Mouse (Mus musculus) heart, embryonic 16.5 days (tissue): ENCODE data around the gene Cep170. TPM values are rescaled to one million over a fixed set of nuclear protein-coding genes. Genes with fewer than 3 reads are reported as not detected.

Experiments used
- ATAC-seq: fragments of 200-750 bp; cut with Nextera tagmentation; replicated peaks from 2 replicates; pipeline ENCODE4 v1.8.0; 2017; ENCODE audit warnings: moderate number of reproducible peaks; ENCODE audit not compliant: insufficient read depth, low FRiP score; ENCODE audit errors: extremely low read depth
- H3K27ac ChIP-seq: fragments of 300-500 bp; sonication (generic); 2 replicates; pipeline ENCODE4 v1.5.1; 2014; ENCODE audit warnings: mild to moderate bottlenecking, low read length, control low read depth, moderate library complexity
- H3K27me3 ChIP-seq: fragments of 300-500 bp; sonication (generic); 2 replicates; pipeline ENCODE4 v1.6.1; 2014; ENCODE audit warnings: low read length, mixed read lengths; ENCODE audit not compliant: control insufficient read depth, insufficient read depth
- H3K36me3 ChIP-seq: fragments of 300-500 bp; sonication (generic); 2 replicates; pipeline ENCODE4 v1.6.1; 2014; ENCODE audit not compliant: control insufficient read depth, insufficient read depth
- H3K4me1 ChIP-seq: fragments of 300-500 bp; sonication (generic); 2 replicates; pipeline ENCODE4 v1.6.1; 2014; ENCODE audit warnings: low read length, mixed read lengths; ENCODE audit not compliant: control insufficient read depth, insufficient read depth
- H3K4me2 ChIP-seq: fragments of 300-500 bp; sonication (generic); 2 replicates; pipeline ENCODE4 v1.6.1; 2014; ENCODE audit warnings: low read depth, mild to moderate bottlenecking, control low read depth, low read length
- H3K4me3 ChIP-seq: fragments of 300-500 bp; sonication (generic); 2 replicates; pipeline ENCODE4 v1.5.1; 2014; ENCODE audit warnings: mild to moderate bottlenecking, control low read depth, low read length
- H3K9ac ChIP-seq: fragments of 300-500 bp; sonication (generic); 2 replicates; pipeline ENCODE4 v1.6.1; 2014; ENCODE audit warnings: low read length, control low read depth
- H3K9me3 ChIP-seq: fragments of 300-500 bp; sonication (generic); replicated peaks from 2 replicates; pipeline ENCODE4 v1.6.1; 2016; ENCODE audit warnings: low read length; ENCODE audit not compliant: control insufficient read depth
- WGBS: fragments of 180-500 bp; shearing (Covaris S2); extraction: QIAGEN DNeasy Blood & Tissue Kit; methylation state at CpG from one replicate; pipeline ENCODE4 v1.1.7; 2014; 5-methylcytosine and 5-hydroxymethylcytosine counted together
- polyA plus RNA-seq: library from polyadenylated mRNA; unstranded; fragments of >200 nt; fragmentation: Nextera tagmentation; extraction: Ambion mirVana; gene quantifications from 2 replicates; pipeline ENCODE4 v1.2.1, GENCODE M21; 2015

The Cep170 gene
- polyA plus RNA-seq, 1 experiment from 2014 or later: 16.7 TPM

- no peak overlapping the region for H3K4me2 ChIP-seq
- 95% methylated on average over 1 of the region's 1 CpGs for WGBS
- peaks cover 3% of the 10 kb centered on the region for H3K36me3 ChIP-seq
- H3K27ac ChIP-seq: no peak overlapping the region
- H3K9ac ChIP-seq: no peak overlapping the region
- no peaks in the 10 kb centered on the region for H3K27me3 ChIP-seq
- peaks cover 6% of the 10 kb centered on the region for H3K4me1 ChIP-seq
- no peak overlapping the region for H3K4me3 ChIP-seq
- ATAC-seq: no peak
- no peaks in the 10 kb centered on the region for H3K9me3 ChIP-seq
Observed at GRCm38 (mm10) chr1:176792175-176792574, 21.7 kb downstream of the Cep170 start.

GRCm38 (mm10) chr1:176789326-176789725, 24.5 kb downstream of the Cep170 start:
- Histone ChIP-seq H3K4me2 (no peak overlapping the region), H3K27me3 (no peaks in the 10 kb centered on the region), H3K4me1 (no peaks in the 10 kb centered on the region), H3K4me3 (no peak overlapping the region), H3K36me3 (peaks cover 13% of the 10 kb centered on the region), H3K9ac (no peak overlapping the region), H3K27ac (no peak overlapping the region), H3K9me3 (no peaks in the 10 kb centered on the region)
- no peak for ATAC-seq
- WGBS: 84% methylated on average over 7 of the region's 7 CpGs

GRCm38 (mm10) chr1:176774533-176774932, 39.3 kb downstream of the Cep170 start:
- Histone ChIP-seq H3K27ac (no peak overlapping the region), H3K4me2 (no peak overlapping the region), H3K9me3 (no peaks in the 10 kb centered on the region), H3K36me3 (peaks cover 20% of the 10 kb centered on the region; the same call in 1 of the 2 replicates), H3K4me3 (no peak overlapping the region), H3K9ac (no peak overlapping the region), H3K4me1 (no peaks in the 10 kb centered on the region), H3K27me3 (no peaks in the 10 kb centered on the region)
- WGBS: 68% methylated on average over 4 of the region's 4 CpGs
- ATAC-seq: no peak

GRCm38 (mm10) chr1:176762295-176762694, 51.6 kb downstream of the Cep170 start:
- Histone ChIP-seq H3K4me1 (no peaks in the 10 kb centered on the region), H3K36me3 (peaks cover 16% of the 10 kb centered on the region), H3K9ac (no peak overlapping the region), H3K27ac (no peak overlapping the region), H3K4me2 (no peak overlapping the region), H3K27me3 (no peaks in the 10 kb centered on the region), H3K9me3 (no peaks in the 10 kb centered on the region), H3K4me3 (no peak overlapping the region)
- 77% methylated on average over 2 of the region's 2 CpGs for WGBS
- ATAC-seq: no peak

- Histone ChIP-seq H3K9ac (no peak overlapping the region), H3K27ac (no peak overlapping the region), H3K27me3 (no peaks in the 10 kb centered on the region), H3K4me3 (no peak overlapping the region), H3K4me2 (no peak overlapping the region), H3K36me3 (peaks cover 26% of the 10 kb centered on the region), H3K4me1 (no peaks in the 10 kb centered on the region), H3K9me3 (no peaks in the 10 kb centered on the region)
- ATAC-seq: no peak
- WGBS: 94% methylated on average over 1 of the region's 1 CpGs
Observed at GRCm38 (mm10) chr1:176760673-176761072, 53.2 kb downstream of the Cep170 start.

GRCm38 (mm10) chr1:176755586-176755985, 58.3 kb downstream of the Cep170 start:
- Histone ChIP-seq H3K36me3 (peaks cover 23% of the 10 kb centered on the region), H3K4me1 (peaks cover 8% of the 10 kb centered on the region), H3K9ac (no peak overlapping the region), H3K4me3 (no peak overlapping the region), H3K4me2 (no peak overlapping the region), H3K9me3 (no peaks in the 10 kb centered on the region), H3K27me3 (no peaks in the 10 kb centered on the region), H3K27ac (no peak overlapping the region; the same call in 1 of the 2 replicates)
- whole genome bisulfite sequencing: 68% methylated on average over 9 of the region's 9 CpGs
- no peak for ATAC-seq

GRCm38 (mm10) chr1:176753861-176754718, 59.8 kb downstream of the Cep170 start:
- H3K27ac ChIP-seq: no peak overlapping the region
- ATAC-seq: no peak
- H3K36me3 ChIP-seq: peaks cover 22% of the 10 kb centered on the region
- 63% methylated on average over 14 of the region's 14 CpGs for WGBS
- H3K4me1 ChIP-seq: peaks cover 8% of the 10 kb centered on the region
- no peak overlapping the region for H3K4me3 ChIP-seq
- H3K4me2 ChIP-seq: no peak overlapping the region
- no peaks in the 10 kb centered on the region for H3K9me3 ChIP-seq
- no peaks in the 10 kb centered on the region for H3K27me3 ChIP-seq
- H3K9ac ChIP-seq: no peak overlapping the region

GRCm38 (mm10) chr1:176749708-176750107, 64.2 kb downstream of the Cep170 start:
- 91% methylated on average over 7 of the region's 7 CpGs for WGBS
- Histone ChIP-seq H3K36me3 (peaks cover 2% of the 10 kb centered on the region; the same call in 1 of the 2 replicates), H3K27me3 (no peaks in the 10 kb centered on the region), H3K4me2 (no peak overlapping the region), H3K4me1 (peaks cover 3% of the 10 kb centered on the region; the same call in 1 of the 2 replicates), H3K9me3 (no peaks in the 10 kb centered on the region), H3K27ac (no peak overlapping the region), H3K9ac (no peak overlapping the region), H3K4me3 (no peak overlapping the region)
- no peak for ATAC-seq

GRCm38 (mm10) chr1:176732834-176733233, 81.0 kb downstream of the Cep170 start:
- Histone ChIP-seq H3K9ac (no peak overlapping the region), H3K9me3 (no peaks in the 10 kb centered on the region), H3K27me3 (no peaks in the 10 kb centered on the region), H3K27ac (no peak overlapping the region), H3K4me3 (no peak overlapping the region), H3K4me1 (no peaks in the 10 kb centered on the region), H3K4me2 (no peak overlapping the region), H3K36me3 (peaks cover 24% of the 10 kb centered on the region)
- ATAC-seq: no peak
- 86% methylated on average over 2 of the region's 2 CpGs for WGBS
